Mouse (Mus musculus) liver, embryonic 14.5 days (tissue): Measurements from ENCODE around the gene Ubtd2.

Experiments
- CTCF ChIP-seq: IDR thresholded peaks from 2 replicates; pipeline ENCODE4 v1.5.1; 2016; ENCODE audit warnings: antibody characterized with exemption, low read depth, control low read depth
- EP300 ChIP-seq: IDR thresholded peaks from 2 replicates; pipeline ENCODE4 v1.6.1; 2016; ENCODE audit warnings: antibody characterized with exemption, low read depth

GRCm38 (mm10) chr11:32510930-32511329 is 55.8 kb downstream of the Ubtd2 start:
- TF ChIP-seq CTCF (peak; percentile 27; the same call in 1 of the 2 replicates), EP300 (no peak)
